ENCODE assay signal across 23 mouse cellular contexts in genomic region chr8:123353216-123353615, GRCm38 (mm10). TPM values are rescaled to one million over a fixed set of nuclear protein-coding genes. Genes with fewer than 3 reads are reported as not detected.
DNase-seq lines count a peak whose midpoint lies in the region; ATAC-seq and TF ChIP-seq lines count a peak whose summit lies in the region.
"Had no signal": no experiment of that assay in that cellular context is flagged by ENCODE, and none has a peak within 500 bp of the region (broad histone marks: within the 10 kb centered on the region; RNA-seq: fewer than 3 reads in every experiment).

No protein-coding gene starts in this region.

- no peak overlapping the region for H3K27ac ChIP-seq in hindbrain, embryonic 11.5 days (ENCODE audit: low read depth, low read length)
- H3K27ac ChIP-seq in hindbrain, postnatal 0 days: no peak overlapping the region
- no peak overlapping the region for H3K27ac ChIP-seq in midbrain, embryonic 11.5 days (ENCODE audit: low read depth, low read length)
- H3K27ac ChIP-seq in midbrain, embryonic 15.5 days: no peak overlapping the region
- no peak overlapping the region for H3K27ac ChIP-seq in midbrain, embryonic 14.5 days (replicated peaks; ENCODE audit: low read depth, low read length)
- H3K27ac ChIP-seq in midbrain, embryonic 13.5 days: no peak overlapping the region
- H3K27ac ChIP-seq: embryonic facial prominence, embryonic 10.5 days; embryonic facial prominence, embryonic 12.5 days; forebrain, embryonic 13.5 days had no signal

- 41% methylated on average over 11 of the region's 11 CpGs for WGBS in hindbrain, embryonic 11.5 days
- 39% methylated on average over 11 of the region's 11 CpGs for WGBS in hindbrain, postnatal 0 days
- 40% methylated on average over 11 of the region's 11 CpGs for WGBS in midbrain, embryonic 11.5 days
- WGBS in midbrain, embryonic 15.5 days: 26% methylated on average over 11 of the region's 11 CpGs
- 19% methylated on average over 11 of the region's 11 CpGs for whole genome bisulfite sequencing in midbrain, embryonic 14.5 days
- WGBS in midbrain, embryonic 13.5 days: 37% methylated on average over 11 of the region's 11 CpGs

- no peaks in the 10 kb centered on the region for H3K9me3 ChIP-seq in hindbrain, embryonic 11.5 days (ENCODE audit: control insufficient read depth, low read length)
- H3K9me3 ChIP-seq in hindbrain, postnatal 0 days (ENCODE audit: low read length): no peaks in the 10 kb centered on the region
- H3K9me3 ChIP-seq in midbrain, embryonic 11.5 days (ENCODE audit: control insufficient read depth, low read length): no peaks in the 10 kb centered on the region
- H3K9me3 ChIP-seq in midbrain, embryonic 15.5 days: no peaks in the 10 kb centered on the region
- H3K9me3 ChIP-seq in midbrain, embryonic 14.5 days (ENCODE audit: control insufficient read depth, low read length): no peaks in the 10 kb centered on the region
- no peaks in the 10 kb centered on the region for H3K9me3 ChIP-seq in midbrain, embryonic 13.5 days
- H3K9me3 ChIP-seq: embryonic facial prominence, embryonic 10.5 days; embryonic facial prominence, embryonic 12.5 days; forebrain, embryonic 13.5 days; G1E had no signal

- no peak overlapping the region for H3K9ac ChIP-seq in hindbrain, embryonic 11.5 days (ENCODE audit: low read depth, low read length)
- no peak overlapping the region for H3K9ac ChIP-seq in hindbrain, postnatal 0 days (replicated peaks; ENCODE audit: low read length)
- H3K9ac ChIP-seq in midbrain, embryonic 11.5 days (ENCODE audit: low read length): no peak overlapping the region
- no peak overlapping the region for H3K9ac ChIP-seq in midbrain, embryonic 15.5 days
- no peak overlapping the region for H3K9ac ChIP-seq in midbrain, embryonic 14.5 days (replicated peaks; ENCODE audit: low read length)
- no peak overlapping the region for H3K9ac ChIP-seq in midbrain, embryonic 13.5 days (replicated peaks)
- H3K9ac ChIP-seq: embryonic facial prominence, embryonic 12.5 days; forebrain, embryonic 13.5 days had no signal

- TF ChIP-seq CTCF in hindbrain, postnatal 0 days (IDR thresholded peaks at IDR 0.05; ENCODE audit: low read depth): no peak

- no peak for ATAC-seq in hindbrain, embryonic 11.5 days (ENCODE audit: low FRiP score)
- ATAC-seq in hindbrain, postnatal 0 days: no peak
- ATAC-seq in midbrain, embryonic 11.5 days (ENCODE audit: low FRiP score): peak; percentile 62
- ATAC-seq in midbrain, embryonic 15.5 days (replicated peaks): no peak
- ATAC-seq in midbrain, embryonic 14.5 days (ENCODE audit: low FRiP score, low TSS enrichment): no peak
- no peak; the same call in 1 of the 2 replicates for ATAC-seq in midbrain, embryonic 13.5 days
- peak; percentile 13; the same call in 1 of the 2 replicates for ATAC-seq in granulocyte monocyte progenitor cell, adult 5-6 weeks (replicated peaks; ENCODE audit: poor library complexity, severe bottlenecking)
- ATAC-seq: activated CD4-positive, CD25-positive, alpha-beta regulatory T cell, adult 4 months; CD4-positive, CD25-positive, alpha-beta regulatory T cell, adult 4 months; Patski had no signal

- H3K4me2 ChIP-seq in hindbrain, embryonic 11.5 days (replicated peaks; ENCODE audit: low read depth, low read length): no peak overlapping the region
- H3K4me2 ChIP-seq in hindbrain, postnatal 0 days (ENCODE audit: low read depth, low read length): no peak overlapping the region
- no peak overlapping the region for H3K4me2 ChIP-seq in midbrain, embryonic 11.5 days
- H3K4me2 ChIP-seq in midbrain, embryonic 15.5 days: no peak overlapping the region
- H3K4me2 ChIP-seq in midbrain, embryonic 14.5 days (ENCODE audit: low read length): no peak overlapping the region
- no peak overlapping the region for H3K4me2 ChIP-seq in midbrain, embryonic 13.5 days (replicated peaks)
- H3K4me2 ChIP-seq: embryonic facial prominence, embryonic 12.5 days; forebrain, embryonic 13.5 days had no signal

- peaks cover 3% of the 10 kb centered on the region for H3K4me1 ChIP-seq in hindbrain, embryonic 11.5 days (replicated peaks; ENCODE audit: control insufficient read depth, insufficient read depth, low read length)
- no peaks in the 10 kb centered on the region for H3K4me1 ChIP-seq in hindbrain, postnatal 0 days (ENCODE audit: insufficient read depth, low read length)
- peaks cover 9% of the 10 kb centered on the region for H3K4me1 ChIP-seq in midbrain, embryonic 11.5 days (ENCODE audit: control insufficient read depth, insufficient read depth, low read length)
- H3K4me1 ChIP-seq in midbrain, embryonic 15.5 days: 0 out of 2 replicates have a peak, but pooled peaks cover 4% of the 10 kb centered on the region
- H3K4me1 ChIP-seq in midbrain, embryonic 14.5 days (ENCODE audit: control insufficient read depth, insufficient read depth, low read length): no peaks in the 10 kb centered on the region
- H3K4me1 ChIP-seq in midbrain, embryonic 13.5 days (replicated peaks): peaks cover 12% of the 10 kb centered on the region

- 0 out of 2 replicates have a peak, but pooled peaks cover 2% of the 10 kb centered on the region for H3K36me3 ChIP-seq in hindbrain, embryonic 11.5 days (ENCODE audit: control insufficient read depth, insufficient read depth, low read length)
- H3K36me3 ChIP-seq in hindbrain, postnatal 0 days (ENCODE audit: insufficient read depth, low read length): no peaks in the 10 kb centered on the region
- no peaks in the 10 kb centered on the region; the same call in 1 of the 2 replicates for H3K36me3 ChIP-seq in midbrain, embryonic 11.5 days (ENCODE audit: control insufficient read depth, insufficient read depth, low read length)
- H3K36me3 ChIP-seq in midbrain, embryonic 15.5 days (replicated peaks): 0 out of 2 replicates have a peak, but pooled peaks cover 10% of the 10 kb centered on the region
- H3K36me3 ChIP-seq in midbrain, embryonic 14.5 days (ENCODE audit: control insufficient read depth, insufficient read depth, low read length): peaks cover 48% of the 10 kb centered on the region
- peaks cover 46% of the 10 kb centered on the region for H3K36me3 ChIP-seq in midbrain, embryonic 13.5 days
- H3K36me3 ChIP-seq: embryonic facial prominence, embryonic 12.5 days; G1E had no signal

- DNase-seq in hindbrain, embryonic 11.5 days (ENCODE audit: low spot score): peak; percentile 13
- DNase-seq in hindbrain, postnatal 0 days (ENCODE audit: low spot score): no peak
- peak; percentile 84 for DNase-seq in midbrain, embryonic 11.5 days (ENCODE audit: low spot score, missing footprints)
- peak; percentile 14 for DNase-seq in midbrain, embryonic 14.5 days
- DNase-seq: adrenal gland, adult 8-10 months; B cell, adult 2 months; cerebellum, adult 11-12 months; cerebellum, adult 2 months; cerebellum, adult 9-10 months had no signal

- H3K27me3 ChIP-seq in hindbrain, embryonic 11.5 days (ENCODE audit: control insufficient read depth, insufficient read depth, low read length): no peaks in the 10 kb centered on the region
- H3K27me3 ChIP-seq in hindbrain, postnatal 0 days (ENCODE audit: insufficient read depth, low read length): no peaks in the 10 kb centered on the region
- H3K27me3 ChIP-seq in midbrain, embryonic 11.5 days (ENCODE audit: control insufficient read depth, insufficient read depth, low read length): no peaks in the 10 kb centered on the region
- H3K27me3 ChIP-seq in midbrain, embryonic 15.5 days (replicated peaks): no peaks in the 10 kb centered on the region
- no peaks in the 10 kb centered on the region for H3K27me3 ChIP-seq in midbrain, embryonic 14.5 days (ENCODE audit: control insufficient read depth, insufficient read depth, low read length)
- no peaks in the 10 kb centered on the region for H3K27me3 ChIP-seq in midbrain, embryonic 13.5 days
- H3K27me3 ChIP-seq: CH12.LX; forebrain, embryonic 13.5 days; Patski had no signal

- H3K4me3 ChIP-seq in hindbrain, embryonic 11.5 days (ENCODE audit: low read depth, low read length): no peak overlapping the region
- H3K4me3 ChIP-seq in hindbrain, postnatal 0 days (ENCODE audit: low read length): no peak overlapping the region
- no peak overlapping the region for H3K4me3 ChIP-seq in midbrain, embryonic 11.5 days (ENCODE audit: low read depth, low read length)
- H3K4me3 ChIP-seq in midbrain, embryonic 15.5 days: no peak overlapping the region
- no peak overlapping the region for H3K4me3 ChIP-seq in midbrain, embryonic 14.5 days (replicated peaks; ENCODE audit: low read depth, low read length)
- no peak overlapping the region for H3K4me3 ChIP-seq in midbrain, embryonic 13.5 days (replicated peaks)
- H3K4me3 ChIP-seq: embryonic facial prominence, embryonic 10.5 days; embryonic facial prominence, embryonic 12.5 days; forebrain, embryonic 13.5 days had no signal

RNA-seq across cellular contexts. Expression of gene Tcf25, which starts 20.3 kb away (rescaled TPM):
- 179 and 181 TPM in 2 replicates for polyA plus RNA-seq in hindbrain, embryonic 11.5 days (2014; fragmentation: Nextera tagmentation; extraction: Ambion mirVana)
- 540 and 551 TPM in 2 replicates for total RNA-seq in hindbrain, postnatal 0 days (2014; rRNA removed)
- 407 and 411 TPM in 2 replicates for polyA plus RNA-seq in hindbrain, postnatal 0 days (2015; fragmentation: Nextera tagmentation; extraction: Ambion mirVana)
- 171 and 181 TPM in 2 replicates for polyA plus RNA-seq in midbrain, embryonic 11.5 days (2014; fragmentation: Nextera tagmentation; extraction: Ambion mirVana)
- 324 and 331 TPM in 2 replicates for polyA plus RNA-seq in midbrain, embryonic 15.5 days (2015; fragmentation: Nextera tagmentation; extraction: Ambion mirVana)
- 254 and 294 TPM in 2 replicates for polyA plus RNA-seq in midbrain, embryonic 14.5 days (2014; fragmentation: Nextera tagmentation; extraction: Ambion mirVana)
- polyA plus RNA-seq in midbrain, embryonic 13.5 days (2015; fragmentation: Nextera tagmentation; extraction: Ambion mirVana): 238 and 263 TPM in 2 replicates
- 110 and 113 TPM in 2 replicates for total RNA-seq in granulocyte monocyte progenitor cell, adult 5-6 weeks (2014; fragmentation: Nextera tagmentation)
- total RNA-seq in granulocyte monocyte progenitor cell, adult 5-6 weeks (2017): 194 and 224 TPM in 2 replicates

RNA-seq across cellular contexts. Expression of gene Spire2, which starts 20.7 kb away (rescaled TPM):
- 13.1 and 13.2 TPM in 2 replicates for polyA plus RNA-seq in hindbrain, embryonic 11.5 days (2014; fragmentation: Nextera tagmentation; extraction: Ambion mirVana)
- total RNA-seq in hindbrain, postnatal 0 days (2014; rRNA removed): 34.0 and 34.5 TPM in 2 replicates
- polyA plus RNA-seq in hindbrain, postnatal 0 days (2015; fragmentation: Nextera tagmentation; extraction: Ambion mirVana): 24.7 and 25.4 TPM in 2 replicates
- 9.2 and 13.2 TPM in 2 replicates for polyA plus RNA-seq in midbrain, embryonic 11.5 days (2014; fragmentation: Nextera tagmentation; extraction: Ambion mirVana)
- polyA plus RNA-seq in midbrain, embryonic 15.5 days (2015; fragmentation: Nextera tagmentation; extraction: Ambion mirVana): 44.0 and 44.8 TPM in 2 replicates
- polyA plus RNA-seq in midbrain, embryonic 14.5 days (2014; fragmentation: Nextera tagmentation; extraction: Ambion mirVana): 32.8 and 36.0 TPM in 2 replicates
- 31.8 and 38.7 TPM in 2 replicates for polyA plus RNA-seq in midbrain, embryonic 13.5 days (2015; fragmentation: Nextera tagmentation; extraction: Ambion mirVana)
- total RNA-seq in granulocyte monocyte progenitor cell, adult 5-6 weeks (2014; fragmentation: Nextera tagmentation): not detected in 2 replicates
- total RNA-seq in granulocyte monocyte progenitor cell, adult 5-6 weeks (2017): 0.13 TPM in 1 of 2 replicates, not detected in the other
- polyA plus RNA-seq: activated CD4-positive, CD25-positive, alpha-beta regulatory T cell, adult 4 months; CD4-positive, CD25-positive, alpha-beta regulatory T cell, adult 4 months had no signal

RNA-seq across cellular contexts. Expression of gene Fanca, which starts 34.8 kb away (rescaled TPM):
- 26.9 and 35.4 TPM in 2 replicates for polyA plus RNA-seq in hindbrain, embryonic 11.5 days (2014; fragmentation: Nextera tagmentation; extraction: Ambion mirVana)
- total RNA-seq in hindbrain, postnatal 0 days (2014; rRNA removed): 9.5 and 13.5 TPM in 2 replicates
- polyA plus RNA-seq in hindbrain, postnatal 0 days (2015; fragmentation: Nextera tagmentation; extraction: Ambion mirVana): 5.8 TPM in 2 replicates
- 31.5 and 33.1 TPM in 2 replicates for polyA plus RNA-seq in midbrain, embryonic 11.5 days (2014; fragmentation: Nextera tagmentation; extraction: Ambion mirVana)
- polyA plus RNA-seq in midbrain, embryonic 15.5 days (2015; fragmentation: Nextera tagmentation; extraction: Ambion mirVana): 6.4 and 9.8 TPM in 2 replicates
- polyA plus RNA-seq in midbrain, embryonic 14.5 days (2014; fragmentation: Nextera tagmentation; extraction: Ambion mirVana): 8.0 and 9.2 TPM in 2 replicates
- polyA plus RNA-seq in midbrain, embryonic 13.5 days (2015; fragmentation: Nextera tagmentation; extraction: Ambion mirVana): 14.0 and 15.2 TPM in 2 replicates
- 52.0 and 70.0 TPM in 2 replicates for total RNA-seq in granulocyte monocyte progenitor cell, adult 5-6 weeks (2014; fragmentation: Nextera tagmentation)
- 30.2 and 39.5 TPM in 2 replicates for total RNA-seq in granulocyte monocyte progenitor cell, adult 5-6 weeks (2017)

RNA-seq across cellular contexts. Expression of gene Mc1r, which starts 53.7 kb away (rescaled TPM):
- polyA plus RNA-seq in hindbrain, embryonic 11.5 days (2014; fragmentation: Nextera tagmentation; extraction: Ambion mirVana): 0.11 and 0.49 TPM in 2 replicates
- total RNA-seq in hindbrain, postnatal 0 days (2014; rRNA removed): not detected in 2 replicates
- polyA plus RNA-seq in hindbrain, postnatal 0 days (2015; fragmentation: Nextera tagmentation; extraction: Ambion mirVana): 0.05 and 0.08 TPM in 2 replicates
- 0.06 and 0.12 TPM in 2 replicates for polyA plus RNA-seq in midbrain, embryonic 11.5 days (2014; fragmentation: Nextera tagmentation; extraction: Ambion mirVana)
- 0.10 and 0.17 TPM in 2 replicates for polyA plus RNA-seq in midbrain, embryonic 15.5 days (2015; fragmentation: Nextera tagmentation; extraction: Ambion mirVana)
- polyA plus RNA-seq in midbrain, embryonic 14.5 days (2014; fragmentation: Nextera tagmentation; extraction: Ambion mirVana): 0.24 and 0.28 TPM in 2 replicates
- polyA plus RNA-seq in midbrain, embryonic 13.5 days (2015; fragmentation: Nextera tagmentation; extraction: Ambion mirVana): 0.17 and 0.31 TPM in 2 replicates
- 0.28 TPM in 1 of 2 replicates, not detected in the other for total RNA-seq in granulocyte monocyte progenitor cell, adult 5-6 weeks (2014; fragmentation: Nextera tagmentation)
- 0.05 TPM in 1 of 2 replicates, not detected in the other for total RNA-seq in granulocyte monocyte progenitor cell, adult 5-6 weeks (2017)
- total RNA-seq: adrenal gland, adult 18-20 months; adrenal gland, postnatal 14 days; adrenal gland, postnatal 36 days had no signal
- polyA plus RNA-seq: activated CD4-positive, CD25-positive, alpha-beta regulatory T cell, adult 4 months; embryonic facial prominence, embryonic 10.5 days had no signal

RNA-seq across cellular contexts. Expression of gene Tubb3, which starts 58.0 kb away (rescaled TPM):
- polyA plus RNA-seq in hindbrain, embryonic 11.5 days (2014; fragmentation: Nextera tagmentation; extraction: Ambion mirVana): 950 and 1,011 TPM in 2 replicates
- total RNA-seq in hindbrain, postnatal 0 days (2014; rRNA removed): 3,792 and 3,923 TPM in 2 replicates
- 1,431 and 1,610 TPM in 2 replicates for polyA plus RNA-seq in hindbrain, postnatal 0 days (2015; fragmentation: Nextera tagmentation; extraction: Ambion mirVana)
- polyA plus RNA-seq in midbrain, embryonic 11.5 days (2014; fragmentation: Nextera tagmentation; extraction: Ambion mirVana): 777 and 840 TPM in 2 replicates
- 2,127 and 2,170 TPM in 2 replicates for polyA plus RNA-seq in midbrain, embryonic 15.5 days (2015; fragmentation: Nextera tagmentation; extraction: Ambion mirVana)
- polyA plus RNA-seq in midbrain, embryonic 14.5 days (2014; fragmentation: Nextera tagmentation; extraction: Ambion mirVana): 2,028 and 2,035 TPM in 2 replicates
- polyA plus RNA-seq in midbrain, embryonic 13.5 days (2015; fragmentation: Nextera tagmentation; extraction: Ambion mirVana): 1,993 and 2,050 TPM in 2 replicates
- not detected in 2 replicates for total RNA-seq in granulocyte monocyte progenitor cell, adult 5-6 weeks (2014; fragmentation: Nextera tagmentation)
- total RNA-seq in granulocyte monocyte progenitor cell, adult 5-6 weeks (2017): not detected in 2 replicates

Comparison
In these comparisons a context has a peak if more than half of its experiments do, and no peak if none do; other contexts are left out.
1. ATAC-seq: peak in midbrain, embryonic 11.5 days (single experiment) and granulocyte monocyte progenitor cell, adult 5-6 weeks (single experiment); none in hindbrain, embryonic 11.5 days (single experiment), hindbrain, postnatal 0 days (single experiment), midbrain, embryonic 15.5 days (single experiment), midbrain, embryonic 14.5 days (single experiment) and midbrain, embryonic 13.5 days (single experiment).